Mouse (Mus musculus) cerebellum, adult 9-10 months (tissue): ENCODE data around the gene Sp1.

Source experiments
- DNase-seq: peaks from one replicate; pipeline ENCODE4 v3.0.0; 2022

The Sp1 gene

DNA sequence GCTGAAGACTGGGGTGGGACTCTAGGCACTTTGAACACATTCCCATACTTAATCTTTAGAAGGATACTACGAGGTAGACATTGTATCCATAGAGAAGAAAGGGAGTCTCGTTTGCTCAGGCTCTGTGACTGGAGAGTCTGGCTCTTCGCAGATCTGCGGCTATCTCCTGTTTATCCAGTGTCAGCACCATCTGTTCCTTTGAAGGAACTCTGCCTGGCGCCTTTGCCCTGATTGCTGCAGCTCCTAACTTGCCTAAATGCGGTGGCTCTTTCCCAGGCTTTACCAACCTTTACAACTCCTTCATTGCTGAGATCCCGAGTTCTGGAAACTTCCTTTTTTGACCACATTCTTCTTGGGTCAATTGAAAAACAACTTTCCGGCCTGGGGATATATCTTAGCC is 43.4 kb downstream of the Sp1 start:
- no peak for DNase-seq

DNA sequence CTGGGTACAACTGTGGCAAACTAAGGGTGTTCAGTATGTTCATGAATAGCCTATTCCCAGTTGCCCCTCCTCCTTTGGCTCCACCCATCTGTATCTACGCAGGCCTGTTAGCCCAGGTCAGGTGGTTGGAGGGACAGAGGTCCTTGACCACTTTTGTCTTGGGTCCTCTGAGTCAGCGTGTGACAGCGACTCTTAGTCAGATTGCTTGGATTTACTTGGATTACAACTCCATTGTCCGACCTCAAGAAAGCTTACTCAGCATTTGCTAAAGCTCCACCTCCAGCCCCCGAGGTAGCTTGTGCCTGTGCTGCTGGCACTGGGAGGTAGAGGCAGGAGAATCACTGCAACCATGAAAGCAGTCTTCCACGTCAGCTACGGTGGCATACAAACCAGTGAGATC is 45.0 kb downstream of the Sp1 start:
- DNase-seq, result no peak

DNA sequence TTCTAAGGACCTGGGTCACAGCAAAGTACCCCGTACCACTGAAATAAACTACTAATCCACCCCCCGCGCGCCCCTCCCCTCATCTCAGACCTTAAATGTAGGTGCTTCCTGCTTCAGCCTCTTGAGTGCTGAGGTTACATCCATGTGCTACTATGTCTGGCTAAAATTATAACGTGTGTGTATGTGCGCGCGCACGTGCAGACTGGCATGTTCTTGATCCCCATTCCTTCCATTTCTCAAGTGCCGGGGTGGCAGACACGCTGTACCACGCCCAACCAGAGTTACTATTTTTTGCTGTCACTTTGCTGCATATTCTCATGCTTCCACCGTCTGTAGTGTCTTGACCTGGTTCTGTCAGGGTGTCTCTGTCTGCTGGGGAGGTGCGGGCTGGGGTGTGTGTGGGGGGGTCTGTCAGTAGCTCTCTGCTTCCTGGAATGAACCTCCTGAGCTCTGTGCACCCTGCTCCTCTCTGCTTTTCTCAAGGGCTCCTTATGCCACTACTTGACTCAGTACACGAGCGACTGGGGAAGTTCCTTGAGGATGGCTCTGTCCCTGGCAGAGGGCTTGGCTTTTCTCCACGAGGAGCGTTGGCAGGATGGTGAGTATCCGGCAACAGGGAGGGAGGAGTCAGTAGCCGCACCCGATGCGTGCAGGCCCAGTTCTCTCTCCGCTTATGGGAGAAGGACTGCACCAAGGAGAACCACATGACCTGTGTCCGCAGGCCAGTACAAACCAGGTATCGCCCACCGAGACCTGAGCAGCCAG is 45.9 kb downstream of the Sp1 start:
- no peak for DNase-seq

DNA sequence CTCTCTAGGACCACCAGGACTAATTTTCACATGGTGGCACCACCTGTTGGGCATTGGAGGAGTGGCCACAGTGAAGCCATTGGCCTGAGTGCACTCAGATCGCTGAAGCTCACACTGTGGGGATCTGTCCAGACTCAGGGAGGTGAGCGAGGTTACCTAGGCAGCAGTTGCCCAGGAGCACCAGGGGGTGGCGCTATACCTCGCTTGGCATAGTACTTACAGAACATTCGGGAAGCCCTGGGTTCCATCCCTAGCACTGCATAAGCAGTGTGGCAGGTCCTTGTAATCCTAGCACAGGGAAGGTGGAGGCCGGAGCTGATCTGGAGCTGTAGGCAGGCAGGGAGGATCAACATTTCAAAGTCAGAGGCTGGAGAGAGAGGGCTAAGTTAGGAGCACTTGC is 50.0 kb downstream of the Sp1 start:
- DNase-seq, result peak; percentile 54

DNA sequence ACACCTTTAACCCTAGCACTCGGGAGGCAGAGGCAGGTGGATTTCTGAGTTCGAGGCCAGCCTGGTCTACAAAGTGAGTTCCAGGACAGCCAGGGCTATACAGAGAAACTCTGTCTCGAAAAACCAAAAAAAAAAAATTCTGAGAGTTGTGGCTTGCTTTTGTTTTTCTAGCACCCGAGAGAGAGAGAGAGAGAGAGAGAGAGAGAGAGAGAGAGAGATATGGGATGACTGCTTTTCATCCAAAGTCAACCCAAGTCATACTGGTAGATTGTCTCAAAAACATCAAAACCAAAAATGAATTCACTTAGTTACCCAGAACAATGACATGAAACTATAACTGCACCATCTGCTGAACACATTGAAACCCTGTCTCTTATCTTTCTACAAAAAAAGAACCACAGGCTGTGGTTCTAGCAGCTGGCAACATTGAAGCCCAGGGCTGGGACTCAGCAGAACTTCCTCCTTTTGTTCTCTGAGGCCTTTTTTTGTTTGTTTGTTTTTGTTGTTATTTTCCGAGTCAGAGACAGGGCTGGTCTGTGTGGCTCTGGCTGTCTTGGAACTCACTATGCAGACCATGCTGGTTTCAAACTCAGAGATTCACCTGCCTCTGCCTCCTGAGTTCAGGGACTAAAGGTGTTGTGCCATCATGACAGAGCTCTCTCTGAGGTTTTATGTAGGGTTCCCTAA is 52.2 kb downstream of the Sp1 start:
- no peak for DNase-seq

DNA sequence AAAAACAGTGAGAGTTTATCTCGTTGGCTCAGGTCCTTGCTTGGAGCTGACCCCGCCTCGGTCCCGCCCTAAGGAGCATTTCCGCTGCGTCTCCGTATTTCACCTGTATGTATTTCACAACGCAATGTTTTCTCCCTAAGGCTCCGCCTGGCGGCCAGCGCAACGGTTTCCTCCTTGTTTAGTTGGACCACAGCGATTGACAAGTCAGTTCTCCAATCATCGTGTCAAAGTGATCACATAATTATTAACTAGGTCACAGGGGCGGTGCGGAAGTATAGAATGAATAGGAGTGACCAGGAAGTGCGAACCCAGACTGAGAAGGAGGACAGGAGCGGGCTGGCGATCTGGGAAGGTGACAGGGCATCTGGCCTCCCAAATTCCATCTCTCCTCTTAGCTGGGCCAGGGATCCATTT is 53.0 kb downstream of the Sp1 start, which contains the start of gene Prr13:
Gene Prr13 (plus strand): TSS at position 125 of the 414 bp plus-strand sequence.
- peak; percentile 99 for DNase-seq

DNA sequence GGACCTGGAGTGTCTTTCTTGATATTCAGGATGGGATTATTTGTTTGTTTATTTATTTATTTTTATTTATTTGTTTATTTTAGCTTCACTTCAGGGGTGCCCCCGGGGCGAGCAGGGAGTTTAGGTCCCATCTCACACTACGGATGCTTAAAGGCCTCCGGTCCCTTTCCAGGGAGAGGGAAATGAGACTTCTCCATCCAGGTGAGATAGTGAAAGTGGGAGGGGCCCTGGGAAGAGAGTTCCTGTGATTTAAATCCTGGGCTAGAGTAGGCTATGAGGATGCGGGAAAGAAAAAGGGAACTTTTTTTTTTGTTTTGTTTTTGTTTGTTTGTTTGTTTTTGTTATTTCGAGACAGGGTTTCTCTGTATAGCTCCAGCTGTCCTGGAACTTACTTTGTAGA is 53.4 kb downstream of the Sp1 start:
- DNase-seq, result no peak

DNA sequence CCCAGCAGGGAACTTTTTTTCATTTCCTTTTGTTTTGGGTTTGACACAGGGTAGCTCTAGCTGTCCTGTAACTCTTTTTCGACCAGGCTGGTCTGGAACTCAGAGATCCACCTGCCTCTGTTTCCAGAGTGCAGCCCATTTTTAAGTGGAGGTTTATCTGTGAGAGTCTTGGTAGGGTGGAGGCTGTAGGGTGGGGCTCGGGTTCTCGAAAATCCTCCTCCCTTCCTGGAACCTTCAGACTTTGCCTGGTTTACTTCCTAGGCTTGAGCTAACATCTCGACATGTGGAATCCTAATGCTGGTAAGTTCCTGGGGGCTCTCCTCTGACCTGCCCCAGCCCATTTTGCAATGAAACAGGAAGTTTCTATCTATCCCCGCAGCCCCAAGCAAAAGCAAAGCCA is 53.9 kb downstream of the Sp1 start:
- DNase-seq, result no peak

DNA sequence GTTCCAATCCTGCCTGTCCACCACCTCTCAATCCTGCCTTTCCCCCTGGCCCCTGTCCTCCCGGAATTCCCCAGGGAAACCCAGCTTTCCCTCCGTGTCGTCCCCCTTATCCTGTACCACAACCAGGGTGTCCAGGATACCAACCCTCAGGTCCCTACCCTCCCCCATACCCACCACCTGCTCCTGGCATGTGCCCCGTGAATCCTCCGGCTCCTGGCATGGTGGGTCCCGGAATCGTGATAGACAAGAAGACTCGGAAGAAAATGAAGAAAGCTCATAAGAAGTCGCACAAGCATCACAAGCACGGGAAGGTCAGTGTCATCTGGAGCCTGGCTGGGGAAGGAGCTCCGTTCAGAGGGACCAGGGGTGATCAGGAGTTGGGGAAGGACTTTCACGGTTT is 54.5 kb downstream of the Sp1 start:
- DNase-seq, result peak; percentile 51

DNA sequence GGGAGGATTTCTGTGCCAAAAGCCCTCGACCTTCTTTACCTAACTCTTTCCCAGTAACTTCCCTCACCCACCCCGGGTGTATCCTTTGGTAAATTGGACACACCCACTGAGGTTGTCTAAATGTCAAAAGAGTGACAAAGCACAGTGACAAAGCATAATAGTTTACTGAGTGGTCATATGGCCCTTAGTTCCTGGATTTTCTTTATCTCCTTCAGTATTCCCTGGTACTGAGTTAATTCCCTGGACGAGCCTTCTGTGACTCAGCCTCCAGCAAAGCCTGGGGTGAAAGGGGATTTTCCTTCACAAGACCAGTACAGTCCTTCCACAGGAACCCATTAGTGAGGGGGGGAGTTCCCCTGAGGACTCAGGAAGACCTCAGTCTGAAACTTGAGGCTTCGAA is 55.0 kb downstream of the Sp1 start:
- no peak for DNase-seq

DNA sequence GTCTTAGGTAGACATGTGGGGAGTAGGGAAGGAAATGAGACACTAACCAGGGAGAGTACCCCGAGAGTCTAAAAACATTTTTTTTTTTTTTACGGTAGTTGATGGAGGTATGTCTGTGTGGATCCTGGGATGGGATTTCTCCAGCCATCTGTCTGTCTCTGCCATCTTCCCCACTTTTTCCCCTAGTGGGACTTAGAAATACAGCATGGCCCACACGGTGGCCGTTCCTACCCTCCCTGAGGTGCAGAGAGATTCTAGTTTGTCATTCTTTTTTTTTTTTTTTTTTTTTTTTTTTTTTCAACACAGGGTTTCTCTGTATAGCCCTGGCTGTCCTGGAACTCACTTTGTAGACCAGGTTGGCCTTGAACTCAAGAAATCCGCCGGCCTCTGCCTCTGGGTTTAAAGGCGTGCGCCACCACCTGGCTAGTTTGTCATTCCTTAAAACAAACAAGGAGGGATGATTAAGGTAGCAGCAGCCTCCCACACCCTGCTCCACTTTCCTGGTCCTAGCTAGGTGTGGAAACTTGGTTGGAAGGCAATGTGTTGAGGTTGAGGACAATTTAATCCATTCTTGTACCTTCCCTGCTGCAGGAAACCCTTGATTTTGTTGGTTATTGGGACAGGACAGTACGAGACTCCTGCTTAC is 55.6 kb downstream of the Sp1 start:
- no peak for DNase-seq

DNA sequence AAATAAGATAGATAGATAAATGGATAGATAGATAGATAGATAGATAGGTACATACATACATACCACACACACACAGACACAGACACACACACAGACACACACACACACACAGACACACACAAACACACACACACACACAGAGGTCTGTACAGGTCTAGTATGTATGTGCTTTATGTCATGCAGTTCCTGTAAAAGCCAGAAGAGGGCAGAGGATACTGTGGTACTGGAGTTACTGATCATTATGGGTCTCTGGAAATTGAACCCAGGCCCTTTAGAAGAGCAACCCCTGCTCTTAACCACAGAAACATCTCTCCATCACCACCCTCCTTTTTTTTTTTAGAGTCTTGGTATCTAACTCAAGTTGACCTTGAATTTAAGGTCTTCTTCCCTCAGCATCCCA is 57.7 kb downstream of the Sp1 start:
- DNase-seq, result peak; percentile 52

DNA sequence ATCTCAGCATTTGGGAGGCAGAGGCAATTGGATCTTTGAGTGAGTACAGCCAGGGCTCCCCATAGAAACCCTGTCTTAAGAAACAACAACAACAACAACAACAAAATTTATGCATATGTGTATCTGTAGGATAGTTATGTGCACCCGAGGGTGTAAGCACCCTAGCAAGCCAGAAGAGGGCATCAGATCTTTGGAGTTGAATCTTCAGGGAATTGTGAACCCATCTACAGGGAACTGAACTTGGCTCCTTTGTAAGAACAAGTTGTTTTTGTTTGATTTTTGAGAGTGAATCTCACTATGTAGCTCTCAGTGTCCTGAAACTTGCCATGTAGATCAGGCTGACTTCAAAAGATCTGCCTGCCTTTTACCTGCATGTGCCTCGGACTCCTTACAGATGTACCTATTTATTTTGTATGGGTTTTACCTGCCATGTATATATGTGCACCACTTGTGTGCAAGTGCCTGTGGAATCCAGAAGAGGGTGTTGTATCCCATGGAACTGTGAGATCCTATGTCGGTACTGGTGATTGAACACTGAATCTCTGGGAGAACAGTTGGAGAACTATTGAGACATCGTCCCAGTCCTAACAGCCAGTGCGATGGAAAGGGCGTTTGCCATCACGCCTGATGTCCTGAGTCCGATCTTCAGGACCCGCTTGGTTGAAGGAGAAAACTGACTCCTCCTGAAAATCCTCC is 62.9 kb downstream of the Sp1 start:
- DNase-seq, result peak; percentile 43

DNA sequence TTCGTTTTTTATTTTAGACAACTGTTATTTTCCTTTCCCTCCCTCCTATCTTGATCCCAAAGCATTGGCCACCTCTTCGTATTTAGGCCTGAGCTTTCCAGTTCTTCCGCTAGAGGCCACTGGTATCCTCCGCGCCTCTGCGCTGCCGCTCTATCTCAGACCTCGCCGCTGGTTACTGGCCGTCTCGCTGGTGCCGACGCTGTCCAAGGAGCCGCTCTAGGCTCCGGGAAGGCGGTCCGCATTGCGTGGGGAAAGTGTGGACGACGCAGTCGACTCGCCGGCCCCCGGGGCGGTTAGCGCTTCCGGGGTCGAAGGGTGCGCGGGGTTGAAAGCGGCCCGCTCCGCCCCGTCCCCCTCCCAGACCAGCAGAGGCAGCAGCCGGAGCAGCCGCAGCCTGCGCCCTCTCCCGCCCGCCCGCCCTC is 64.3 kb downstream of the Sp1 start, which contains the start of gene Pcbp2:
Gene Pcbp2 (plus strand): TSS at position 357 of the 422 bp plus-strand sequence.
- DNase-seq, result peak; percentile 96

DNA sequence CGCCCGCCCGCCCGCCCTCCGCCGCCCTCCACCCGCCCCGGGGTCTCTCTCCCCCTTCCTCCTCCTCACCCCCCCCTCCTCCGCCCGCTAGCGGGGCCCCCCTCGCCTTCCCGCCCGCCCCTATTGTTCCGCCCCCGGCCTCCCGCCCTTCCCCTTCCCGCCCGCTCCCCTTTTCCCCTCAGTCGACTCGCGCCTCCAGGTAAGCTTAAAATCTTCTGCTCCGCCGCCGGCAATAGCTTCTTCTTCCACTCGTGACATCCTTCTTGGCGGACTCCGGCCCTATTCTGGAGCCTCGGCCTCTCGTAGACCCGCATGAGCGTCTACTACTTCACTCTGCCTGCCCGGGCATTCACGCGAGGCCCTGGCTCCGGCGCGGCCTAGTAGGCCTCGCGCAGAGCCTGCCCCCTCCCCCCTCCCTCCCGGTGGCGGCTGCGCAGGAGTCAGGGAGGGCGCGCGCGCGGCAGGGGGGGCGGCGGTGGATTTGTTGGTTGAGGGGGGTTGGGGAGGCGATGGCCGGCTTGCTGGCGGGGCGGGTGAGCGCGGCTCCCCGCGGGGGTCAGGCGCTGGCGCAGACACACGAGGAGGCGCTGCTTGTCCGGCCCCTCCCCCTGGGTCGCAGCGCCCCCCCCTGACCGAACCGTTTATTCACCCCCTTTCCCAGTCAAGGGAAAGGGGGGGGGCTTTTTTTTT is 64.8 kb downstream of the Sp1 start:
- peak; percentile 86 for DNase-seq

DNA sequence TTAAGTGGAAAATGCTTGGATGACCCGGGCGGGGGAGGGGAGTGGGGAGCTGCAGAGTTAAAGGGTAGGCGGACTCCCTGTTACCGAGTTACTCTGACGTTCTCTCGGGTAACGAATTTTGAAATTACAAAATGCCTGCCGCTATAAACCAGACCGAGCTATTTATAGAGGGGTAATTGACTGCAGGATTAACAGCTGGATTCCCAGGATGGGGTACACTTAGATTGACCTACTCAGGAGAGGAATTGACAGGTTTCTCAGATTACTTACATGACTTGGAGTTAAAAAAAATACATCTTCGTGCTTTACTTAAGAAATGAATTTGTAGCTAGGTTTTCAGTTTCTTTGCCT is 65.3 kb downstream of the Sp1 start:
- peak; percentile 62 for DNase-seq

DNA sequence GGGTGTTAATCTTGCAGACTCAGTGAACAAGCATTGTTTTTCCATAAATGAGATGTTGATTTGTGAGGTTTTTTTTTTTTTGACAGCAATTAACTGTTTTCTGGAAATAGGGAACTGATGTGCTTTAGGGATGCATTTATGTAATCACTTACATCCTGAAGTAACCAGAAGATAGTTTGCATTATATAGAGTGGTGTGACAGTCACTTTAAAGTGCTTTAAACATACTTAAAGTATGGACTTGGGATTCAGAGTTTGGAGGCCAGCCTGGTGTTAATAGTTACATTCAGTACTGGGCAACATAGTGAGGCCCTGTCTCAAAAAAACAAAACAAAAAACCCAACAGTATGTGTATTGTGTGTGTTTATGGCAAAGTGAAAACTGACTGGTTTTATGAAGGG is 65.8 kb downstream of the Sp1 start:
- peak; percentile 39 for DNase-seq

DNA sequence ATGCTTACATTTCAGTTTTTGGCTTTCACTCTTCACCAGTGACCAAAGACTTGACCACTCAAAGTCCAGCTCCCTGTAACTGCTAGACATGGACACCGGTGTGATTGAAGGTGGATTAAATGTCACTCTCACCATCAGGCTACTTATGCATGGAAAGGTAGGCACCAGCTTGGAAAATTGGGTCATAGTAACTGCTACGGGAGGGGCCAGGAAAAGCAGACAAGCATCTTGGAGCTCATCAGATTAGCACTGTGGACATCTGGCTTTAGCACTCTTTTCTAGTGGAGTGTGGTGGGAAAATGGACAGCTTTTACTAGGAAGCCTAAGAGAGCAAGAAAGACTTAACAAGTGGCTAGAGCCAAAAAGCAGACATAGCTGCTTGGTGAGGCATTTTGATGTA is 67.3 kb downstream of the Sp1 start:
- DNase-seq, result peak; percentile 52

DNA sequence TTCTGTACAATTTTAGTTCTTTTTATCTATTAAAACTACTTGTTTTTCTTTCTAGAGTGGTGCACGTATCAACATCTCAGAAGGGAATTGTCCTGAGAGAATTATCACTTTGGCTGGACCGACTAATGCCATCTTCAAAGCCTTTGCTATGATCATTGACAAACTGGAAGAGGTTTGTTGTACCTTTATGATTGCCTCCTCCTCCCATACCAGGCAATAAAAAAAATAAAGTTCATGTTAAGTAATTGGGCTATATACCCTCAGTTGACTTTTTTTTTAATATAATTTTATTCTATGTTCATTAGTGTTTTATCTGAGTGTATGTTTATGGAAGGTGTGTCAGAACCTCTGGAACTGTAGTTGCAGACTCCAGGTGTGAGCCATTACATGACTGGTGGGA is 68.6 kb downstream of the Sp1 start:
- no peak for DNase-seq

DNA sequence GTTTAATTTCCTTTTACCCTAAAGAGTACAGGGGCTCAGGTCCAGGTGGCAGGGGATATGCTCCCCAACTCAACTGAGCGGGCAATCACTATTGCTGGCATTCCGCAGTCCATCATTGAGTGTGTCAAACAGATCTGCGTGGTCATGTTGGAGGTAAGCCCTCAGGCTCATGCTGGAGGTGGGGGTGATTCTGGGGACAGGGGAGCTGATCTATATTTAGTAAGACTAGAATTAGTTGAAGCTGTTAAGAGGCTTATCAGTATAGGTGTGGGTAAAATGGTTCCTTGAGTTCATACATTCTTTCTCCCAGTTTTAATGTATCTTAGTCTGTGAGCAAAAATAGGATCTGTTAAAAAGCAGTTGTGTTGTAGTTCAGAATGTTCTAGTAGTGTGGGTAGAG is 77.2 kb downstream of the Sp1 start:
- no peak for DNase-seq

DNA sequence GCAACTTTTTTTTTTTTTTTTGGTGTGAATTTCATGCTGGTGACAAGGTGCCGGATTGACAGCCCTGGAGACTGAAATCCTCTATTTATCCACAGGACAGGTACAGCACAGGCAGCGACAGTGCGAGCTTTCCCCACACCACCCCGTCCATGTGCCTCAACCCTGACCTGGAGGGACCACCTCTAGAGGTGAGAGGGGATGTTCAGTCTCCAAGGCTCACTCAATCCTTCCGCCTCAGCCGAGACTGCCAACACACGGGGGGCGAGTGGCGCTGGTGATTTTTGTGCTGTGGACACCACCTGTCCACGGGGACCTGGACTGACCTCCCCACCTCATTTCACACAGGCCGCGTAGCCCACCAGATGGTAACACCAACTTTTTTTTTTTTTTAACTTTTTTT is 79.9 kb downstream of the Sp1 start:
- no peak for DNase-seq
